Mouse (Mus musculus) hindbrain, embryonic 16.5 days (tissue): ENCODE measurements around the gene Zfyve21. TPM values are rescaled to one million over a fixed set of nuclear protein-coding genes. Genes with fewer than 3 reads are reported as not detected.

Experiments used
- ATAC-seq: fragments of 200-750 bp; cut with Nextera tagmentation; 2 replicates; pipeline ENCODE4 v1.8.0; 2017; ENCODE audit warnings: moderate TSS enrichment, moderate library complexity
- H3K27ac ChIP-seq: fragments of 300-500 bp; sonication (generic); 2 replicates; pipeline ENCODE4 v1.5.1; 2014; ENCODE audit warnings: low read depth, mild to moderate bottlenecking, control low read depth, low read length, moderate library complexity
- H3K27me3 ChIP-seq: fragments of 300-500 bp; sonication (generic); replicated peaks from 2 replicates; pipeline ENCODE4 v1.6.1; 2014; ENCODE audit warnings: low read length; ENCODE audit not compliant: control insufficient read depth, insufficient read depth
- H3K36me3 ChIP-seq: fragments of 300-500 bp; sonication (generic); 2 replicates; pipeline ENCODE4 v1.6.1; 2014; ENCODE audit warnings: mild to moderate bottlenecking, low read length, moderate library complexity, mixed read lengths; ENCODE audit not compliant: control insufficient read depth, insufficient read depth
- H3K4me1 ChIP-seq: fragments of 300-500 bp; sonication (generic); 2 replicates; pipeline ENCODE4 v1.6.1; 2014; ENCODE audit warnings: low read depth, low read length; ENCODE audit not compliant: control insufficient read depth, insufficient read depth
- H3K4me2 ChIP-seq: fragments of 300-500 bp; sonication (generic); 2 replicates; pipeline ENCODE4 v1.6.1; 2014; ENCODE audit warnings: mild to moderate bottlenecking, low read length, control low read depth, moderate library complexity
- H3K4me3 ChIP-seq: fragments of 300-500 bp; sonication (generic); 2 replicates; pipeline ENCODE4 v1.5.1; 2014; ENCODE audit warnings: mild to moderate bottlenecking, low read length, control low read depth, moderate library complexity
- H3K9ac ChIP-seq: fragments of 300-500 bp; sonication (generic); 2 replicates; pipeline ENCODE4 v1.6.1; 2014; ENCODE audit warnings: low read depth, mild to moderate bottlenecking, control low read depth, low read length, moderate library complexity
- H3K9me3 ChIP-seq: fragments of 300-500 bp; sonication (generic); 2 replicates; pipeline ENCODE4 v1.6.1; 2014; ENCODE audit warnings: mild to moderate bottlenecking, low read length, moderate library complexity; ENCODE audit not compliant: control insufficient read depth
- WGBS: fragments of 180-500 bp; shearing (Covaris S2); extraction: QIAGEN DNeasy Blood & Tissue Kit; methylation state at CpG from one replicate; pipeline ENCODE4 v1.1.7; 2014; 5-methylcytosine and 5-hydroxymethylcytosine counted together
- polyA plus RNA-seq: library from polyadenylated mRNA; unstranded; fragments of >200 nt; fragmentation: Nextera tagmentation; extraction: Ambion mirVana; gene quantifications from 2 replicates; pipeline ENCODE4 v1.2.1, GENCODE M21; 2015

Gene Zfyve21
- polyA plus RNA-seq, 1 experiment from 2014 or later = 46.9 TPM

GRCm38 (mm10) chr12:111848300-111848798 lies 34.4 kb downstream of the Zfyve21 start:
- Histone ChIP-seq H3K9me3 (no peaks in the 10 kb centered on the region), H3K4me1 (no peaks in the 10 kb centered on the region), H3K9ac (no peak overlapping the region), H3K27ac (no peak overlapping the region), H3K27me3 (no peaks in the 10 kb centered on the region), H3K4me3 (no peak overlapping the region), H3K36me3 (no peaks in the 10 kb centered on the region), H3K4me2 (no peak overlapping the region)
- ATAC-seq = no peak
- 72% methylated on average over 9 of the region's 9 CpGs for WGBS

- H3K4me3 ChIP-seq = no peak overlapping the region
- no peak overlapping the region for H3K9ac ChIP-seq
- H3K9me3 ChIP-seq = no peaks in the 10 kb centered on the region
- H3K4me1 ChIP-seq = no peaks in the 10 kb centered on the region
- no peaks in the 10 kb centered on the region for H3K27me3 ChIP-seq
- H3K4me2 ChIP-seq = no peak overlapping the region
- WGBS = 53% methylated on average over 2 of the region's 2 CpGs
- ATAC-seq = no peak
- no peak overlapping the region for H3K27ac ChIP-seq
- no peaks in the 10 kb centered on the region for H3K36me3 ChIP-seq
These were observed 37.3 kb downstream of the Zfyve21 start for GRCm38 (mm10) chr12:111851235-111851634.

GRCm38 (mm10) chr12:111851745-111852144 lies 37.8 kb downstream of the Zfyve21 start:
- H3K4me1 ChIP-seq = no peaks in the 10 kb centered on the region
- H3K27ac ChIP-seq = no peak overlapping the region
- ATAC-seq = no peak
- H3K4me3 ChIP-seq = no peak overlapping the region
- WGBS = 71% methylated on average over 5 of the region's 5 CpGs
- H3K27me3 ChIP-seq = no peaks in the 10 kb centered on the region
- H3K9ac ChIP-seq = no peak overlapping the region
- H3K9me3 ChIP-seq = no peaks in the 10 kb centered on the region
- no peaks in the 10 kb centered on the region for H3K36me3 ChIP-seq
- H3K4me2 ChIP-seq = no peak overlapping the region

- H3K4me1 ChIP-seq = no peaks in the 10 kb centered on the region
- no peak overlapping the region for H3K9ac ChIP-seq
- H3K9me3 ChIP-seq = no peaks in the 10 kb centered on the region
- no peak overlapping the region for H3K4me2 ChIP-seq
- WGBS = 68% methylated on average over 10 of the region's 10 CpGs
- H3K36me3 ChIP-seq = no peaks in the 10 kb centered on the region
- H3K27ac ChIP-seq = no peak overlapping the region
- no peak overlapping the region for H3K4me3 ChIP-seq
- H3K27me3 ChIP-seq = no peaks in the 10 kb centered on the region
- no peak for ATAC-seq
These were observed 39.1 kb downstream of the Zfyve21 start for GRCm38 (mm10) chr12:111853011-111853436.

- Histone ChIP-seq H3K9ac (no peak overlapping the region), H3K36me3 (no peaks in the 10 kb centered on the region), H3K27me3 (no peaks in the 10 kb centered on the region), H3K27ac (no peak overlapping the region), H3K4me2 (no peak overlapping the region), H3K9me3 (no peaks in the 10 kb centered on the region), H3K4me3 (no peak overlapping the region), H3K4me1 (no peaks in the 10 kb centered on the region)
- WGBS = 68% methylated on average over 4 of the region's 4 CpGs
- ATAC-seq = no peak
These were observed 39.6 kb downstream of the Zfyve21 start for GRCm38 (mm10) chr12:111853546-111853945.

- Histone ChIP-seq H3K27me3 (no peaks in the 10 kb centered on the region), H3K36me3 (no peaks in the 10 kb centered on the region), H3K4me1 (no peaks in the 10 kb centered on the region), H3K9ac (no peak overlapping the region), H3K9me3 (no peaks in the 10 kb centered on the region), H3K4me2 (no peak overlapping the region), H3K4me3 (no peak overlapping the region), H3K27ac (no peak overlapping the region)
- no peak for ATAC-seq
- 91% methylated on average over 2 of the region's 2 CpGs for WGBS
These were observed 41.5 kb downstream of the Zfyve21 start for GRCm38 (mm10) chr12:111855448-111855847.

GRCm38 (mm10) chr12:111864206-111864824 lies 50.3 kb downstream of the Zfyve21 start:
- H3K4me1 ChIP-seq = no peaks in the 10 kb centered on the region
- H3K9me3 ChIP-seq = no peaks in the 10 kb centered on the region
- 87% methylated on average over 4 of the region's 4 CpGs for WGBS

GRCm38 (mm10) chr12:111869806-111870205 lies 55.8 kb downstream of the Zfyve21 start:
- H3K36me3 ChIP-seq = peaks cover 11% of the 10 kb centered on the region; the same call in 1 of the 2 replicates
- ATAC-seq = no peak
- H3K9me3 ChIP-seq = no peaks in the 10 kb centered on the region
- 96% methylated on average over 1 of the region's 1 CpGs for WGBS
- H3K27me3 ChIP-seq = no peaks in the 10 kb centered on the region
- H3K9ac ChIP-seq = no peak overlapping the region
- no peak overlapping the region for H3K4me3 ChIP-seq
- H3K27ac ChIP-seq = no peak overlapping the region
- no peaks in the 10 kb centered on the region for H3K4me1 ChIP-seq
- H3K4me2 ChIP-seq = no peak overlapping the region

More at GRCm38 (mm10) chr12:111864206-111864824, 50.3 kb downstream of the Zfyve21 start:
- Histone ChIP-seq H3K27me3 (no peaks in the 10 kb centered on the region), H3K4me2 (no peak overlapping the region), H3K4me3 (no peak overlapping the region), H3K36me3 (peaks cover 12% of the 10 kb centered on the region), H3K27ac (no peak overlapping the region), H3K9ac (no peak overlapping the region)
- no peak for ATAC-seq

- Histone ChIP-seq H3K36me3 (peaks cover 11% of the 10 kb centered on the region; the same call in 1 of the 2 replicates), H3K9ac (no peak overlapping the region), H3K4me1 (no peaks in the 10 kb centered on the region), H3K27ac (no peak overlapping the region), H3K4me3 (no peak overlapping the region), H3K4me2 (no peak overlapping the region), H3K9me3 (no peaks in the 10 kb centered on the region), H3K27me3 (no peaks in the 10 kb centered on the region)
- no peak for ATAC-seq
- 89% methylated on average over 7 of the region's 7 CpGs for WGBS
These were observed 56.8 kb downstream of the Zfyve21 start for GRCm38 (mm10) chr12:111870811-111871210.
